In genomic region chr17:64612930-64613329, GRCm38 (mm10) we compare ENCODE assay signal across 21 mouse cellular contexts. TPM values are rescaled to one million over a fixed set of nuclear protein-coding genes. Genes with fewer than 3 reads are reported as not detected.
DNase-seq lines count a peak whose midpoint lies in the region; ATAC-seq and TF ChIP-seq lines count a peak whose summit lies in the region.
"Had no signal": no experiment of that assay in that cellular context is flagged by ENCODE, and none has a peak within 500 bp of the region (broad histone marks: within the 10 kb centered on the region; RNA-seq: fewer than 3 reads in every experiment).

No protein-coding gene starts in this region.

- H3K36me3 ChIP-seq in heart, embryonic 15.5 days, result no peaks in the 10 kb centered on the region
- 0 out of 2 replicates have a peak, but pooled peaks cover 5% of the 10 kb centered on the region for H3K36me3 ChIP-seq in heart, embryonic 12.5 days
- peaks cover 3% of the 10 kb centered on the region; the same call in 1 of the 2 replicates for H3K36me3 ChIP-seq in limb, embryonic 13.5 days
- H3K36me3 ChIP-seq in limb, embryonic 10.5 days, result peaks cover 17% of the 10 kb centered on the region
- peaks cover 3% of the 10 kb centered on the region; the same call in 1 of the 2 replicates for H3K36me3 ChIP-seq in limb, embryonic 14.5 days (ENCODE audit: control insufficient read depth, insufficient read depth, low read length)
- H3K36me3 ChIP-seq: midbrain, embryonic 15.5 days; neural tube, embryonic 15.5 days had no signal

- 80% methylated on average over 3 of the region's 3 CpGs for WGBS in heart, embryonic 15.5 days
- 90% methylated on average over 3 of the region's 3 CpGs for WGBS in heart, embryonic 12.5 days
- WGBS in limb, embryonic 13.5 days, result 74% methylated on average over 3 of the region's 3 CpGs
- 89% methylated on average over 3 of the region's 3 CpGs for WGBS in limb, embryonic 10.5 days
- 65% methylated on average over 3 of the region's 3 CpGs for WGBS in limb, embryonic 14.5 days

- no peak for ATAC-seq in heart, embryonic 15.5 days (replicated peaks; ENCODE audit: insufficient number of reproducible peaks, insufficient read depth, low FRiP score, low read depth)
- no peak for ATAC-seq in heart, embryonic 12.5 days (ENCODE audit: insufficient number of reproducible peaks, low FRiP score)
- peak; percentile 30; the same call in 1 of the 2 replicates for ATAC-seq in limb, embryonic 13.5 days (ENCODE audit: low FRiP score, low read depth)
- no peak; the same call in 1 of the 2 replicates for ATAC-seq in limb, embryonic 14.5 days (ENCODE audit: low FRiP score, low read depth)
- no peak for ATAC-seq in granulocyte monocyte progenitor cell, adult 5-6 weeks (replicated peaks; ENCODE audit: poor library complexity, severe bottlenecking)
- ATAC-seq: forebrain, embryonic 14.5 days; hindbrain, embryonic 16.5 days; midbrain, embryonic 15.5 days had no signal

- DNase-seq in limb, embryonic 10.5 days (ENCODE audit: low spot score), result no peak
- DNase-seq in NIH3T3 (ENCODE audit: low read depth), result peak; percentile 63
- peak; percentile 66 for DNase-seq in limb, embryonic 14.5 days (ENCODE audit: low spot score)
- no peak for DNase-seq in thymus, adult 18-20 months
- DNase-seq: cerebellum, adult 8-10 months; kidney, adult 11 months; kidney, postnatal 25 days; spleen, adult 18-20 months; thymus, postnatal 14 days had no signal

- no peak overlapping the region for H3K4me3 ChIP-seq in heart, embryonic 15.5 days
- H3K4me3 ChIP-seq in heart, embryonic 12.5 days, result no peak overlapping the region
- H3K4me3 ChIP-seq in limb, embryonic 13.5 days, result no peak overlapping the region
- no peak overlapping the region for H3K4me3 ChIP-seq in limb, embryonic 10.5 days
- no peak overlapping the region for H3K4me3 ChIP-seq in limb, embryonic 14.5 days (replicated peaks; ENCODE audit: low read length)
- H3K4me3 ChIP-seq: heart, embryonic 10.5 days; limb, embryonic 12.5 days; midbrain, embryonic 15.5 days; myocyte; neural tube, embryonic 15.5 days had no signal

- H3K27ac ChIP-seq in heart, embryonic 15.5 days, result peak overlapping the region; percentile 38
- H3K27ac ChIP-seq in heart, embryonic 12.5 days (ENCODE audit: poor library complexity, severe bottlenecking), result no peak overlapping the region
- H3K27ac ChIP-seq in limb, embryonic 13.5 days, result no peak overlapping the region
- no peak overlapping the region for H3K27ac ChIP-seq in limb, embryonic 10.5 days
- H3K27ac ChIP-seq in limb, embryonic 14.5 days (replicated peaks; ENCODE audit: low read depth, low read length), result peak overlapping the region; percentile 53; the same call in 1 of the 2 replicates
- H3K27ac ChIP-seq: heart, embryonic 10.5 days; limb, embryonic 12.5 days; midbrain, embryonic 15.5 days; neural tube, embryonic 15.5 days had no signal

- peaks cover 16% of the 10 kb centered on the region for H3K4me1 ChIP-seq in heart, embryonic 15.5 days (replicated peaks)
- peaks cover 20% of the 10 kb centered on the region for H3K4me1 ChIP-seq in heart, embryonic 12.5 days (replicated peaks)
- peaks cover 32% of the 10 kb centered on the region; the same call in 1 of the 2 replicates for H3K4me1 ChIP-seq in limb, embryonic 13.5 days
- peaks cover 20% of the 10 kb centered on the region for H3K4me1 ChIP-seq in limb, embryonic 10.5 days
- 0 out of 2 replicates have a peak, but pooled peaks cover 8% of the 10 kb centered on the region for H3K4me1 ChIP-seq in limb, embryonic 14.5 days (ENCODE audit: control insufficient read depth, insufficient read depth, low read length)
- H3K4me1 ChIP-seq: midbrain, embryonic 15.5 days had no signal

- no peaks in the 10 kb centered on the region for H3K27me3 ChIP-seq in heart, embryonic 15.5 days
- 0 out of 2 replicates have a peak, but pooled peaks cover 2% of the 10 kb centered on the region for H3K27me3 ChIP-seq in heart, embryonic 12.5 days (replicated peaks)
- H3K27me3 ChIP-seq in limb, embryonic 13.5 days, result no peaks in the 10 kb centered on the region
- H3K27me3 ChIP-seq in limb, embryonic 10.5 days (ENCODE audit: low read depth, poor library complexity, severe bottlenecking), result no peaks in the 10 kb centered on the region
- H3K27me3 ChIP-seq in limb, embryonic 14.5 days (ENCODE audit: control insufficient read depth, insufficient read depth, low read length), result no peaks in the 10 kb centered on the region
- H3K27me3 ChIP-seq: CH12.LX; limb, embryonic 12.5 days; midbrain, embryonic 15.5 days; neural tube, embryonic 15.5 days had no signal

- no peak overlapping the region for H3K9ac ChIP-seq in heart, embryonic 15.5 days
- no peak overlapping the region for H3K9ac ChIP-seq in heart, embryonic 12.5 days
- no peak overlapping the region for H3K9ac ChIP-seq in limb, embryonic 13.5 days
- H3K9ac ChIP-seq in limb, embryonic 14.5 days (ENCODE audit: low read depth, low read length, severe bottlenecking), result no peak overlapping the region
- H3K9ac ChIP-seq: limb, embryonic 12.5 days; midbrain, embryonic 15.5 days; neural tube, embryonic 15.5 days had no signal

- H3K9me3 ChIP-seq in heart, embryonic 15.5 days (replicated peaks), result no peaks in the 10 kb centered on the region
- no peaks in the 10 kb centered on the region for H3K9me3 ChIP-seq in heart, embryonic 12.5 days (replicated peaks)
- H3K9me3 ChIP-seq in limb, embryonic 13.5 days, result no peaks in the 10 kb centered on the region
- H3K9me3 ChIP-seq in limb, embryonic 10.5 days (replicated peaks), result no peaks in the 10 kb centered on the region
- no peaks in the 10 kb centered on the region for H3K9me3 ChIP-seq in limb, embryonic 14.5 days (ENCODE audit: control insufficient read depth, low read length)
- H3K9me3 ChIP-seq: heart, embryonic 10.5 days; limb, embryonic 12.5 days; midbrain, embryonic 15.5 days; neural tube, embryonic 15.5 days had no signal

- H3K4me2 ChIP-seq in heart, embryonic 15.5 days, result no peak overlapping the region
- H3K4me2 ChIP-seq in heart, embryonic 12.5 days, result no peak overlapping the region
- no peak overlapping the region for H3K4me2 ChIP-seq in limb, embryonic 13.5 days (replicated peaks)
- no peak overlapping the region for H3K4me2 ChIP-seq in limb, embryonic 14.5 days (replicated peaks; ENCODE audit: low read depth, low read length, severe bottlenecking)
- H3K4me2 ChIP-seq: limb, embryonic 12.5 days; midbrain, embryonic 15.5 days; neural tube, embryonic 15.5 days had no signal

- TF ChIP-seq POLR2A in limb, embryonic 14.5 days (IDR thresholded peaks at IDR 0.05; ENCODE audit: borderline replicate concordance, extremely low read depth, insufficient read depth, insufficient read length), result no peak

RNA-seq across cellular contexts. Expression of gene Man2a1, which starts 12.4 kb away (rescaled TPM):
- polyA plus RNA-seq in heart, embryonic 15.5 days (2015; fragmentation: Nextera tagmentation; extraction: Ambion mirVana), result 5.1 and 7.7 TPM in 2 replicates
- 5.3 and 7.2 TPM in 2 replicates for polyA plus RNA-seq in heart, embryonic 12.5 days (2016; fragmentation: Nextera tagmentation; extraction: Ambion mirVana)
- 10.5 and 10.7 TPM in 2 replicates for polyA plus RNA-seq in limb, embryonic 13.5 days (2015; fragmentation: Nextera tagmentation; extraction: Ambion mirVana)
- polyA plus RNA-seq in limb, embryonic 10.5 days (2016; fragmentation: Nextera tagmentation; extraction: Ambion mirVana), result 5.1 and 5.7 TPM in 2 replicates
- 27.4 and 31.9 TPM in 2 replicates for polyA plus RNA-seq in limb, embryonic 14.5 days (2012; rRNA removed)
- 12.5 and 16.1 TPM in 2 replicates for polyA plus RNA-seq in limb, embryonic 14.5 days (2014; fragmentation: Nextera tagmentation; extraction: Ambion mirVana)
- 25.0 and 45.5 TPM in 2 replicates for total RNA-seq in granulocyte monocyte progenitor cell, adult 5-6 weeks (2014; fragmentation: Nextera tagmentation)
- total RNA-seq in granulocyte monocyte progenitor cell, adult 5-6 weeks (2017), result 39.4 and 40.5 TPM in 2 replicates

Comparison
In these comparisons a context has a peak if more than half of its experiments do, and no peak if none do; other contexts are left out.
1. H3K27ac ChIP-seq: peak in heart, embryonic 15.5 days (single experiment) and limb, embryonic 14.5 days (single experiment); none in heart, embryonic 12.5 days (single experiment), limb, embryonic 13.5 days (single experiment) and limb, embryonic 10.5 days (single experiment).
2. DNase-seq: peak in NIH3T3 (single experiment) and limb, embryonic 14.5 days (single experiment); none in limb, embryonic 10.5 days (single experiment) and thymus, adult 18-20 months (0 of 2).